Mouse (Mus musculus): ENCODE measurements around the gene Ybx3.

GRCm38 (mm10) chr6:131434088-131434487, 45.8 kb upstream of the Ybx3 start:
- no peak for TF ChIP-seq CTCF (IDR thresholded peaks at IDR 0.05; ENCODE audit: low read depth, low read length)
- TF ChIP-seq POLR2A (IDR thresholded peaks at IDR 0.05; ENCODE audit: borderline replicate concordance, low read depth, low read length), result no peak

All from bone marrow macrophage, adult 2 months (primary cell).